Mouse (Mus musculus) liver, embryonic 14.5 days (tissue): Measurements from ENCODE around the gene Golga5. TPM values are rescaled to one million over a fixed set of nuclear protein-coding genes. Genes with fewer than 3 reads are reported as not detected.

ENCODE experiments used
- ATAC-seq: fragments of 200-750 bp; cut with Nextera tagmentation; 2 replicates; pipeline ENCODE4 v1.8.0; 2017; ENCODE audit warnings: moderate number of reproducible peaks, mild to moderate bottlenecking, moderate library complexity; ENCODE audit not compliant: insufficient read depth
- DNase-seq, 3 experiments: peaks; one replicate each; pipeline ENCODE4 v3.0.0-alpha.2; 2012 to 2013; ENCODE audit warnings: low read depth in 3 of 3, low spot score in 3 of 3
- H3K27ac ChIP-seq: fragments of 300-500 bp; sonication (generic); 2 replicates; pipeline ENCODE4 v1.5.1; 2014; ENCODE audit warnings: moderate library complexity, mild to moderate bottlenecking, control low read depth, inconsistent platforms
- H3K27me3 ChIP-seq: fragments of 300-500 bp; sonication (generic); 2 replicates; pipeline ENCODE4 v1.6.1; 2014; ENCODE audit warnings: mild to moderate bottlenecking, low read length, moderate library complexity; ENCODE audit not compliant: control insufficient read depth, insufficient read depth
- H3K36me3 ChIP-seq: fragments of 300-500 bp; sonication (generic); replicated peaks from 2 replicates; pipeline ENCODE4 v1.6.1; 2014; ENCODE audit warnings: low read depth; ENCODE audit not compliant: control insufficient read depth, insufficient read depth
- H3K4me1 ChIP-seq, 2 experiments: fragments of 200-500 bp in 1 of 2; fragments of 300-500 bp in 1 of 2; sonication (generic) in 1 of 2; replicated peaks; 2 replicates each; pipeline ENCODE4 v1.6.1; 2012 to 2014; ENCODE audit warnings: antibody characterized with exemption in 1 of 2, inconsistent platforms in 1 of 2, low read length in 1 of 2; ENCODE audit not compliant: control insufficient read depth in 2 of 2, insufficient read depth in 2 of 2
- H3K4me2 ChIP-seq: fragments of 300-500 bp; sonication (generic); 2 replicates; pipeline ENCODE4 v1.6.1; 2014; ENCODE audit warnings: low read depth, mild to moderate bottlenecking, control low read depth, moderate library complexity
- H3K4me3 ChIP-seq, 2 experiments: fragments of 200-500 bp in 1 of 2; fragments of 300-500 bp in 1 of 2; sonication (generic) in 1 of 2; 2 replicates each; pipeline ENCODE4 v1.5.1; 2012 to 2014; ENCODE audit warnings: low read depth in 2 of 2, low read length in 2 of 2, mild to moderate bottlenecking in 2 of 2, control low read depth in 1 of 2, inconsistent platforms in 1 of 2, moderate library complexity in 1 of 2; ENCODE audit not compliant: insufficient read depth in 1 of 2
- H3K9ac ChIP-seq: fragments of 300-500 bp; sonication (generic); replicated peaks from 2 replicates; pipeline ENCODE4 v1.6.1; 2014; ENCODE audit warnings: mild to moderate bottlenecking, control low read depth, moderate library complexity
- H3K9me3 ChIP-seq: fragments of 300-500 bp; sonication (generic); 2 replicates; pipeline ENCODE4 v1.6.1; 2016; ENCODE audit warnings: low read length, mixed read lengths; ENCODE audit not compliant: control insufficient read depth
- CTCF ChIP-seq: IDR thresholded peaks from 2 replicates; pipeline ENCODE4 v1.5.1; 2016; ENCODE audit warnings: antibody characterized with exemption, low read depth, control low read depth
- EP300 ChIP-seq: IDR thresholded peaks from 2 replicates; pipeline ENCODE4 v1.6.1; 2016; ENCODE audit warnings: antibody characterized with exemption, low read depth
- WGBS: fragments of 180-500 bp; shearing (Covaris S2); extraction: QIAGEN DNeasy Blood & Tissue Kit; methylation state at CpG from one replicate; pipeline ENCODE4 v1.1.7; 2014; ENCODE audit not compliant: insufficient replicate concordance; 5-methylcytosine and 5-hydroxymethylcytosine counted together
- polyA plus RNA-seq, 2 experiments: library from polyadenylated mRNA; depleted of rRNA in 1 of 2; stranded (reverse) in 1 of 2; unstranded in 1 of 2; fragments of >200 nt; fragmentation: Nextera tagmentation in 1 of 2; extraction: Ambion mirVana in 1 of 2; gene quantifications; 2 replicates each; pipeline versions ENCODE4 v1.2.1 to v1.2.3; 2012 to 2014

Gene Golga5
- polyA plus RNA-seq, 2 experiments = 10.1 to 12.8 TPM

GRCm38 (mm10) chr12:102524216-102524615, 55.3 kb downstream of the Golga5 start:
- H3K27ac ChIP-seq = no peak overlapping the region

GRCm38 (mm10) chr12:102524760-102525159, 55.8 kb downstream of the Golga5 start:
- Histone ChIP-seq H3K4me3 (no peak overlapping the region), H3K4me2 (no peak overlapping the region), H3K4me1 (peaks cover 0 to 4% of the 10 kb centered on the region in 2 experiments; a peak in 1 of 4 replicates), H3K9me3 (no peaks in the 10 kb centered on the region), H3K27ac (no peak overlapping the region), H3K27me3 (no peaks in the 10 kb centered on the region), H3K36me3 (no peaks in the 10 kb centered on the region), H3K9ac (no peak overlapping the region)
- no peak for ATAC-seq
- WGBS = 26% methylated on average over 6 of the region's 6 CpGs
- TF ChIP-seq CTCF (peak; percentile 50), EP300 (no peak)
- peak in 1 of 3 experiments; percentile 10 for DNase-seq

More at GRCm38 (mm10) chr12:102524216-102524615, 55.3 kb downstream of the Golga5 start:
- Histone ChIP-seq H3K9ac (no peak overlapping the region), H3K9me3 (no peaks in the 10 kb centered on the region), H3K4me3 (no peak overlapping the region), H3K4me2 (no peak overlapping the region), H3K4me1 (peaks cover 0 to 4% of the 10 kb centered on the region in 2 experiments; a peak in 1 of 4 replicates), H3K36me3 (no peaks in the 10 kb centered on the region), H3K27me3 (no peaks in the 10 kb centered on the region)
- WGBS = 15% methylated on average over 3 of the region's 3 CpGs
- TF ChIP-seq EP300 (no peak), CTCF (no peak)
- no peak for ATAC-seq
- DNase-seq = no peak

- no peak for DNase-seq
- 36% methylated on average over 5 of the region's 5 CpGs for WGBS
- no peaks in the 10 kb centered on the region for H3K9me3 ChIP-seq
- no peaks in the 10 kb centered on the region for H3K27me3 ChIP-seq
- H3K27ac ChIP-seq = no peak overlapping the region
- no peak overlapping the region for H3K4me2 ChIP-seq
- TF ChIP-seq CTCF = no peak
- TF ChIP-seq EP300 = no peak
- H3K9ac ChIP-seq = no peak overlapping the region
- no peak overlapping the region for H3K4me3 ChIP-seq
- ATAC-seq = no peak
- H3K36me3 ChIP-seq = no peaks in the 10 kb centered on the region
- H3K4me1 ChIP-seq = peaks cover 0 to 4% of the 10 kb centered on the region in 2 experiments; a peak in 1 of 4 replicates
These were observed 59.1 kb downstream of the Golga5 start for GRCm38 (mm10) chr12:102527989-102528388.

GRCm38 (mm10) chr12:102535796-102536195, 66.9 kb downstream of the Golga5 start:
- DNase-seq = no peak
- Histone ChIP-seq H3K4me3 (no peak overlapping the region), H3K27me3 (no peaks in the 10 kb centered on the region), H3K4me2 (no peak overlapping the region), H3K9ac (no peak overlapping the region), H3K4me1 (no peaks in the 10 kb centered on the region), H3K36me3 (no peaks in the 10 kb centered on the region), H3K9me3 (no peaks in the 10 kb centered on the region), H3K27ac (no peak overlapping the region)
- 62% methylated on average over 1 of the region's 1 CpGs for WGBS
- ATAC-seq = no peak
- TF ChIP-seq CTCF (no peak), EP300 (no peak)

- no peaks in the 10 kb centered on the region for H3K27me3 ChIP-seq
- H3K4me3 ChIP-seq = no peak overlapping the region
- ATAC-seq = no peak
- no peak for DNase-seq
- no peaks in the 10 kb centered on the region for H3K9me3 ChIP-seq
- no peaks in the 10 kb centered on the region for H3K36me3 ChIP-seq
- no peak overlapping the region for H3K27ac ChIP-seq
- H3K4me1 ChIP-seq = no peaks in the 10 kb centered on the region
- no peak overlapping the region for H3K9ac ChIP-seq
- 55% methylated on average over 8 of the region's 8 CpGs for WGBS
- H3K4me2 ChIP-seq = no peak overlapping the region
- no peak for TF ChIP-seq EP300
- TF ChIP-seq CTCF = no peak
These were observed 71.3 kb downstream of the Golga5 start for GRCm38 (mm10) chr12:102540278-102540677.

- Histone ChIP-seq H3K27me3 (no peaks in the 10 kb centered on the region), H3K9me3 (no peaks in the 10 kb centered on the region), H3K4me1 (no peaks in the 10 kb centered on the region), H3K9ac (no peak overlapping the region), H3K36me3 (no peaks in the 10 kb centered on the region), H3K4me3 (no peak overlapping the region), H3K4me2 (no peak overlapping the region), H3K27ac (no peak overlapping the region)
- ATAC-seq (no peak), DNase-seq (no peak)
- no peak for TF ChIP-seq CTCF
- no peak for TF ChIP-seq EP300
- WGBS = 87% methylated on average over 7 of the region's 7 CpGs
These were observed 72.2 kb downstream of the Golga5 start for GRCm38 (mm10) chr12:102541168-102541567.
